Mouse (Mus musculus) embryonic facial prominence, embryonic 14.5 days (tissue): ENCODE data around the gene Mtmr3. TPM values are rescaled to one million over a fixed set of nuclear protein-coding genes. Genes with fewer than 3 reads are reported as not detected.

Source experiments
- ATAC-seq: fragments of 200-750 bp; cut with Nextera tagmentation; 2 replicates; pipeline ENCODE4 v1.8.0; 2017; ENCODE audit warnings: low read depth, moderate number of reproducible peaks, moderate TSS enrichment
- DNase-seq: peaks from one replicate; pipeline ENCODE4 v3.0.0-alpha.2; 2015; ENCODE audit warnings: low spot score
- H3K27ac ChIP-seq: fragments of 300-500 bp; sonication (generic); replicated peaks from 2 replicates; pipeline ENCODE4 v1.5.1; 2014; ENCODE audit warnings: low read depth, mild to moderate bottlenecking, low read length, moderate library complexity
- H3K27me3 ChIP-seq: fragments of 300-500 bp; sonication (generic); replicated peaks from 2 replicates; pipeline ENCODE4 v1.6.1; 2014; ENCODE audit warnings: low read length; ENCODE audit not compliant: control insufficient read depth, insufficient read depth
- H3K36me3 ChIP-seq: fragments of 300-500 bp; sonication (generic); 2 replicates; pipeline ENCODE4 v1.6.1; 2014; ENCODE audit warnings: low read length, mixed read lengths; ENCODE audit not compliant: control insufficient read depth, insufficient read depth
- H3K4me1 ChIP-seq: fragments of 300-500 bp; sonication (generic); 2 replicates; pipeline ENCODE4 v1.6.1; 2014; ENCODE audit warnings: antibody characterized with exemption, low read length; ENCODE audit not compliant: control insufficient read depth, insufficient read depth
- H3K4me2 ChIP-seq: fragments of 300-500 bp; sonication (generic); 2 replicates; pipeline ENCODE4 v1.6.1; 2014; ENCODE audit warnings: low read depth, mild to moderate bottlenecking, low read length, moderate library complexity, mixed read lengths
- H3K4me3 ChIP-seq: fragments of 300-500 bp; sonication (generic); 2 replicates; pipeline ENCODE4 v1.5.1; 2014; ENCODE audit warnings: low read depth, mild to moderate bottlenecking, low read length
- H3K9ac ChIP-seq: fragments of 300-500 bp; sonication (generic); 2 replicates; pipeline ENCODE4 v1.6.1; 2014; ENCODE audit warnings: low read depth, mild to moderate bottlenecking, low read length, moderate library complexity, mixed read lengths
- H3K9me3 ChIP-seq: fragments of 300-500 bp; sonication (generic); 2 replicates; pipeline ENCODE4 v1.6.1; 2016; ENCODE audit warnings: low read length; ENCODE audit not compliant: control insufficient read depth
- WGBS: fragments of 180-500 bp; shearing (Covaris S2); extraction: QIAGEN DNeasy Blood & Tissue Kit; methylation state at CpG from one replicate; pipeline ENCODE4 v1.1.7; 2014; 5-methylcytosine and 5-hydroxymethylcytosine counted together
- polyA plus RNA-seq: library from polyadenylated mRNA; unstranded; fragments of >200 nt; fragmentation: Nextera tagmentation; extraction: Ambion mirVana; gene quantifications from 2 replicates; pipeline ENCODE4 v1.2.1, GENCODE M21; 2014

Mtmr3 gene
- polyA plus RNA-seq, 1 experiment from 2014 or later = 27.7 TPM

GRCm38 (mm10) chr11:4462868-4463267 lies 131.8 kb downstream of the Mtmr3 start:
- Histone ChIP-seq H3K9ac (no peak overlapping the region), H3K4me2 (no peak overlapping the region), H3K9me3 (no peaks in the 10 kb centered on the region), H3K4me1 (no peaks in the 10 kb centered on the region), H3K27ac (no peak overlapping the region), H3K27me3 (no peaks in the 10 kb centered on the region), H3K4me3 (no peak overlapping the region), H3K36me3 (no peaks in the 10 kb centered on the region)
- DNase-seq = no peak
- 63% methylated on average over 2 of the region's 2 CpGs for WGBS
- ATAC-seq = no peak

- Histone ChIP-seq H3K4me3 (no peak overlapping the region), H3K27ac (no peak overlapping the region), H3K9ac (no peak overlapping the region), H3K4me1 (no peaks in the 10 kb centered on the region), H3K27me3 (no peaks in the 10 kb centered on the region), H3K36me3 (no peaks in the 10 kb centered on the region), H3K4me2 (no peak overlapping the region), H3K9me3 (no peaks in the 10 kb centered on the region)
- WGBS = 20% methylated on average over 12 of the region's 12 CpGs
- ATAC-seq (no peak), DNase-seq (peak; percentile 55)
These were observed 133.5 kb downstream of the Mtmr3 start for GRCm38 (mm10) chr11:4461154-4461553.

GRCm38 (mm10) chr11:4460615-4461014 lies 134.0 kb downstream of the Mtmr3 start:
- no peak overlapping the region for H3K4me3 ChIP-seq
- no peaks in the 10 kb centered on the region for H3K9me3 ChIP-seq
- H3K27me3 ChIP-seq = no peaks in the 10 kb centered on the region
- H3K9ac ChIP-seq = no peak overlapping the region
- H3K36me3 ChIP-seq = no peaks in the 10 kb centered on the region
- 57% methylated on average over 5 of the region's 5 CpGs for WGBS
- H3K27ac ChIP-seq = no peak overlapping the region
- DNase-seq (no peak), ATAC-seq (no peak)
- no peak overlapping the region for H3K4me2 ChIP-seq
- H3K4me1 ChIP-seq = no peaks in the 10 kb centered on the region

GRCm38 (mm10) chr11:4454895-4455535 lies 139.6 kb downstream of the Mtmr3 start:
- Histone ChIP-seq H3K4me2 (no peak overlapping the region), H3K9ac (no peak overlapping the region), H3K36me3 (no peaks in the 10 kb centered on the region), H3K4me1 (no peaks in the 10 kb centered on the region), H3K4me3 (no peak overlapping the region), H3K9me3 (no peaks in the 10 kb centered on the region), H3K27me3 (no peaks in the 10 kb centered on the region), H3K27ac (no peak overlapping the region)
- ATAC-seq = no peak
- WGBS = 73% methylated on average over 8 of the region's 8 CpGs
- DNase-seq = no peak

- H3K4me3 ChIP-seq = no peak overlapping the region
- H3K4me2 ChIP-seq = no peak overlapping the region
- ATAC-seq = no peak
- H3K9ac ChIP-seq = no peak overlapping the region
- no peak for DNase-seq
- 85% methylated on average over 12 of the region's 12 CpGs for WGBS
- H3K9me3 ChIP-seq = no peaks in the 10 kb centered on the region
- no peak overlapping the region for H3K27ac ChIP-seq
- no peaks in the 10 kb centered on the region for H3K36me3 ChIP-seq
- H3K4me1 ChIP-seq = no peaks in the 10 kb centered on the region
- no peaks in the 10 kb centered on the region for H3K27me3 ChIP-seq
These were observed 142.0 kb downstream of the Mtmr3 start for GRCm38 (mm10) chr11:4452467-4453184.

- DNase-seq (peak; percentile 64), ATAC-seq (no peak)
- 26% methylated on average over 9 of the region's 9 CpGs for WGBS
- H3K4me1 ChIP-seq = no peaks in the 10 kb centered on the region
- H3K36me3 ChIP-seq = no peaks in the 10 kb centered on the region
- H3K4me3 ChIP-seq = no peak overlapping the region
- H3K9ac ChIP-seq = no peak overlapping the region
- no peaks in the 10 kb centered on the region for H3K27me3 ChIP-seq
- no peak overlapping the region for H3K4me2 ChIP-seq
- no peak overlapping the region for H3K27ac ChIP-seq
- no peaks in the 10 kb centered on the region for H3K9me3 ChIP-seq
These were observed 143.5 kb downstream of the Mtmr3 start for GRCm38 (mm10) chr11:4451116-4451515.

GRCm38 (mm10) chr11:4446195-4446868 lies 148.3 kb downstream of the Mtmr3 start:
- Histone ChIP-seq H3K27me3 (no peaks in the 10 kb centered on the region), H3K4me1 (no peaks in the 10 kb centered on the region), H3K9me3 (no peaks in the 10 kb centered on the region), H3K4me3 (no peak overlapping the region), H3K36me3 (no peaks in the 10 kb centered on the region), H3K27ac (no peak overlapping the region), H3K9ac (no peak overlapping the region), H3K4me2 (no peak overlapping the region)
- WGBS = 89% methylated on average over 9 of the region's 9 CpGs
- ATAC-seq = no peak
- DNase-seq = no peak

GRCm38 (mm10) chr11:4442280-4442679 lies 152.4 kb downstream of the Mtmr3 start:
- Histone ChIP-seq H3K36me3 (no peaks in the 10 kb centered on the region), H3K27ac (no peak overlapping the region), H3K4me3 (no peak overlapping the region), H3K27me3 (no peaks in the 10 kb centered on the region), H3K9me3 (no peaks in the 10 kb centered on the region), H3K4me1 (no peaks in the 10 kb centered on the region), H3K9ac (no peak overlapping the region), H3K4me2 (no peak overlapping the region)
- WGBS = 42% methylated on average over 1 of the region's 1 CpGs
- ATAC-seq (no peak), DNase-seq (no peak)
